Comparison of ENCODE assay signal across 1 mouse cellular context in the genomic region with DNA sequence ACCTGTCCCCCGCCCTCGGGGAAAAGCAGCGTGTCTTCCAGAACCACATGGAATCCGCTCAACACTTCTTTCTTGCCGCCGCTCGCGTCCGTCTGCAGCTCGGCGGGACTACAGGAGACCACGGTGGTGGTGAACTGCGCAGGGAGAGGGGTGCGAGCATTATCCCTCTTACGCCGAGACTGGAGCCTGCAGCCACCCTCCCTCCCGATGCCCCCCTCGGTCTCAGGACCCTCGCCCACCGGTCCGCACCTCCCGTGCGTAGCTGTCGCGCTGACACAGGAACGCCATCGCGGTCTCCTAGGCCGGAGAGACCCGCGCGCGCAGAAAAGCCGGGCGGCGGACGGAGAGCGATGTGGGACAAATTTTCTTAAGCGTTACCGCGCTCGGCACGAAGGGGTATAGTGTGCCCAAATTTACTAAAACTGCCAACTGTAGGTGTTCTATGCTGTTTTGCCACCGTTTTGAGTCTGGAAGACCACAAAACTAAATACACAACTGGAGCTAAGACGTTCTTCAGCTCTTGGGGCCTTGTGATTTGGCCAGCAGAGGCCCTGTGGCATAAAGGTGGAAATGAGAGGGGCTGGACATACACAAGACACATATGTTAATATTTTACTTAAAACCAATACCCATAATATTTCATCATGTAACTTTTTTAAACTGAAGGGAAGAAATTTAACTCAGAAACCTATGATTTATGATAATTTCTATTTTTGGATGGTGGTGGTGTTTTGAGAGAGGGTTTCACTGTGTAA.
TF ChIP-seq lines count a peak whose summit lies in the region.

A gene (minus strand): TSS at position 515 of the 755 bp plus-strand sequence.

TF ChIP-seq in MEL, 35 proteins besides CTCF, POLR2A, EP300 and RAD21 (continued from another document):
- TF ChIP-seq USF2 (IDR thresholded peaks at IDR 0.05; ENCODE audit: borderline replicate concordance in 1 of 2, insufficient read depth in 1 of 2, low read depth in 1 of 2, low read length in 2 of 2) (no peak), TAL1 (IDR thresholded peaks at IDR 0.05; ENCODE audit: low read length) (no peak), ZNF384 (IDR thresholded peaks at IDR 0.05; ENCODE audit: low read depth, low read length) (no peak; the same call in 1 of the 2 replicates), USF1 (IDR thresholded peaks at IDR 0.05; ENCODE audit: low read depth, low read length) (no peak), HCFC1 (IDR thresholded peaks at IDR 0.05; ENCODE audit: low read depth, low read length) (peak; percentile 90), ELF1 (IDR thresholded peaks at IDR 0.05; ENCODE audit: low read depth, low read length) (no peak), CHD1 (IDR thresholded peaks at IDR 0.05; ENCODE audit: low read depth, low read length) (no peak; the same call in 1 of the 2 replicates)
